Mouse (Mus musculus): ENCODE measurements around the gene Ppp1r12c.

- TF ChIP-seq CTCF (IDR thresholded peaks at IDR 0.05; ENCODE audit: low read depth, low read length), result no peak
- TF ChIP-seq POLR2A (IDR thresholded peaks at IDR 0.05; ENCODE audit: extremely low read depth, insufficient read depth, low read length), result no peak
Observed at GRCm38 (mm10) chr7:4498251-4498650, 3.2 kb downstream of the Ppp1r12c start.
